Mouse (Mus musculus) kidney, embryonic 14.5 days (tissue): ENCODE results near the gene Itk. TPM values are rescaled to one million over a fixed set of nuclear protein-coding genes. Genes with fewer than 3 reads are reported as not detected.

Experiments used
- ATAC-seq: fragments of 200-750 bp; cut with Nextera tagmentation; 2 replicates; pipeline ENCODE4 v1.8.0; 2017; ENCODE audit warnings: moderate number of reproducible peaks, mild to moderate bottlenecking, moderate TSS enrichment, moderate library complexity; ENCODE audit not compliant: low FRiP score, low TSS enrichment
- H3K27ac ChIP-seq: fragments of 300-500 bp; sonication (generic); 2 replicates; pipeline ENCODE4 v1.5.1; 2014; ENCODE audit warnings: low read depth, mild to moderate bottlenecking, low read length, moderate library complexity, mixed read lengths
- H3K27me3 ChIP-seq: fragments of 300-500 bp; sonication (generic); 2 replicates; pipeline ENCODE4 v1.6.1; 2014; ENCODE audit warnings: mild to moderate bottlenecking, low read length; ENCODE audit not compliant: control insufficient read depth, insufficient read depth
- H3K36me3 ChIP-seq: fragments of 300-500 bp; sonication (generic); 2 replicates; pipeline ENCODE4 v1.6.1; 2014; ENCODE audit warnings: low read length, mixed read lengths; ENCODE audit not compliant: control insufficient read depth, insufficient read depth
- H3K4me1 ChIP-seq: fragments of 300-500 bp; sonication (generic); 2 replicates; pipeline ENCODE4 v1.6.1; 2014; ENCODE audit warnings: low read length, mixed read lengths; ENCODE audit not compliant: control insufficient read depth, insufficient read depth
- H3K4me2 ChIP-seq: fragments of 300-500 bp; sonication (generic); replicated peaks from 2 replicates; pipeline ENCODE4 v1.6.1; 2014; ENCODE audit warnings: low read depth, mild to moderate bottlenecking, low read length
- H3K4me3 ChIP-seq: fragments of 300-500 bp; sonication (generic); 2 replicates; pipeline ENCODE4 v1.5.1; 2014; ENCODE audit warnings: mild to moderate bottlenecking, low read length
- H3K9ac ChIP-seq: fragments of 300-500 bp; sonication (generic); 2 replicates; pipeline ENCODE4 v1.6.1; 2014; ENCODE audit warnings: low read depth, mild to moderate bottlenecking, low read length, moderate library complexity
- H3K9me3 ChIP-seq: fragments of 300-500 bp; sonication (generic); 2 replicates; pipeline ENCODE4 v1.6.1; 2016; ENCODE audit warnings: low read length; ENCODE audit not compliant: control insufficient read depth
- WGBS: fragments of 180-500 bp; shearing (Covaris S2); extraction: QIAGEN DNeasy Blood & Tissue Kit; methylation state at CpG from one replicate; pipeline ENCODE4 v1.1.7; 2014; 5-methylcytosine and 5-hydroxymethylcytosine counted together
- polyA plus RNA-seq: library from polyadenylated mRNA; unstranded; fragments of >200 nt; fragmentation: Nextera tagmentation; extraction: Ambion mirVana; gene quantifications from 2 replicates; pipeline ENCODE4 v1.2.1, GENCODE M21; 2014

Itk gene
- polyA plus RNA-seq, 1 experiment from 2014 or later: 0.58 TPM

- Histone ChIP-seq H3K9ac (no peak overlapping the region), H3K9me3 (no peaks in the 10 kb centered on the region), H3K4me1 (no peaks in the 10 kb centered on the region), H3K4me2 (no peak overlapping the region), H3K27ac (no peak overlapping the region), H3K36me3 (no peaks in the 10 kb centered on the region), H3K4me3 (no peak overlapping the region), H3K27me3 (no peaks in the 10 kb centered on the region)
- no peak for ATAC-seq
- WGBS: 71% methylated on average over 4 of the region's 4 CpGs
Observed at GRCm38 (mm10) chr11:46396860-46397179, 7.5 kb upstream of the Itk start.

- 77% methylated on average over 13 of the region's 13 CpGs for WGBS
Observed at GRCm38 (mm10) chr11:46396167-46396859, 7.0 kb upstream of the Itk start, which contains the start of gene Fam71b. TSS of gene Fam71b (plus strand) at chr11:46396559.

GRCm38 (mm10) chr11:46395698-46396097 is 6.4 kb upstream of the Itk start:
- Histone ChIP-seq H3K9ac (no peak overlapping the region), H3K9me3 (no peaks in the 10 kb centered on the region), H3K27me3 (no peaks in the 10 kb centered on the region), H3K4me2 (no peak overlapping the region), H3K27ac (no peak overlapping the region), H3K4me1 (no peaks in the 10 kb centered on the region), H3K36me3 (no peaks in the 10 kb centered on the region), H3K4me3 (no peak overlapping the region)
- 95% methylated on average over 2 of the region's 2 CpGs for WGBS
- ATAC-seq: no peak

More at GRCm38 (mm10) chr11:46396167-46396859, 7.0 kb upstream of the Itk start, which contains the start of gene Fam71b:
- Histone ChIP-seq H3K9ac (no peak within 1 kb of the TSS), H3K36me3 (no peaks in the 10 kb centered on the region), H3K9me3 (no peaks in the 10 kb centered on the region), H3K4me2 (no peak within 1 kb of the TSS), H3K27ac (no peak within 1 kb of the TSS), H3K4me1 (no peaks in the 10 kb centered on the region), H3K4me3 (no peak within 1 kb of the TSS), H3K27me3 (no peaks in the 10 kb centered on the region)
- ATAC-seq: no peak

- H3K4me3 ChIP-seq: no peak overlapping the region
- no peaks in the 10 kb centered on the region for H3K9me3 ChIP-seq
- no peaks in the 10 kb centered on the region for H3K4me1 ChIP-seq
- no peak overlapping the region for H3K4me2 ChIP-seq
- no peak overlapping the region for H3K27ac ChIP-seq
- no peak for ATAC-seq
- H3K27me3 ChIP-seq: no peaks in the 10 kb centered on the region
- H3K36me3 ChIP-seq: no peaks in the 10 kb centered on the region
- no peak overlapping the region for H3K9ac ChIP-seq
- WGBS: 55% methylated on average over 2 of the region's 2 CpGs
Observed at GRCm38 (mm10) chr11:46395088-46395487, 5.8 kb upstream of the Itk start.

GRCm38 (mm10) chr11:46393413-46393812 is 4.1 kb upstream of the Itk start:
- ATAC-seq: no peak
- H3K36me3 ChIP-seq: no peaks in the 10 kb centered on the region

GRCm38 (mm10) chr11:46392890-46393289 is 3.6 kb upstream of the Itk start:
- no peak overlapping the region for H3K4me2 ChIP-seq
- H3K9me3 ChIP-seq: no peaks in the 10 kb centered on the region
- H3K27me3 ChIP-seq: no peaks in the 10 kb centered on the region
- no peaks in the 10 kb centered on the region for H3K4me1 ChIP-seq
- no peaks in the 10 kb centered on the region for H3K36me3 ChIP-seq
- no peak overlapping the region for H3K4me3 ChIP-seq
- no peak for ATAC-seq
- 77% methylated on average over 7 of the region's 7 CpGs for WGBS
- H3K9ac ChIP-seq: no peak overlapping the region
- H3K27ac ChIP-seq: no peak overlapping the region

More at GRCm38 (mm10) chr11:46393413-46393812, 4.1 kb upstream of the Itk start:
- WGBS: 81% methylated on average over 4 of the region's 4 CpGs
- H3K9me3 ChIP-seq: no peaks in the 10 kb centered on the region
- H3K27me3 ChIP-seq: no peaks in the 10 kb centered on the region
- H3K4me2 ChIP-seq: no peak overlapping the region
- no peak overlapping the region for H3K9ac ChIP-seq
- H3K4me1 ChIP-seq: no peaks in the 10 kb centered on the region
- H3K4me3 ChIP-seq: no peak overlapping the region
- H3K27ac ChIP-seq: no peak overlapping the region

GRCm38 (mm10) chr11:46390621-46391020 is 1.3 kb upstream of the Itk start:
- 50% methylated on average over 3 of the region's 3 CpGs for WGBS
- Histone ChIP-seq H3K4me3 (no peak overlapping the region), H3K27me3 (no peaks in the 10 kb centered on the region), H3K9me3 (no peaks in the 10 kb centered on the region), H3K27ac (no peak overlapping the region), H3K9ac (no peak overlapping the region), H3K36me3 (no peaks in the 10 kb centered on the region), H3K4me1 (no peaks in the 10 kb centered on the region), H3K4me2 (no peak overlapping the region)
- no peak for ATAC-seq

- WGBS: 37% methylated on average over 6 of the region's 6 CpGs
- Histone ChIP-seq H3K9ac (no peak overlapping the region), H3K4me2 (no peak overlapping the region; the same call in 1 of the 2 replicates), H3K36me3 (no peaks in the 10 kb centered on the region), H3K9me3 (no peaks in the 10 kb centered on the region), H3K27ac (no peak overlapping the region), H3K4me3 (no peak overlapping the region), H3K27me3 (no peaks in the 10 kb centered on the region), H3K4me1 (no peaks in the 10 kb centered on the region)
- ATAC-seq: peak; percentile 71
Observed at GRCm38 (mm10) chr11:46388438-46388837, 877 bp downstream of the Itk start.

GRCm38 (mm10) chr11:46387061-46387460 is 2.3 kb downstream of the Itk start:
- no peak for ATAC-seq
- no peaks in the 10 kb centered on the region for H3K36me3 ChIP-seq
- 94% methylated on average over 8 of the region's 8 CpGs for WGBS

More at GRCm38 (mm10) chr11:46387061-46387460, 2.3 kb downstream of the Itk start:
- Histone ChIP-seq H3K4me1 (no peaks in the 10 kb centered on the region), H3K4me3 (no peak overlapping the region), H3K27ac (no peak overlapping the region), H3K9me3 (no peaks in the 10 kb centered on the region), H3K4me2 (no peak overlapping the region), H3K9ac (no peak overlapping the region), H3K27me3 (no peaks in the 10 kb centered on the region)
